Mouse (Mus musculus) neural tube, embryonic 14.5 days (tissue): ENCODE results near the gene Ptprs. TPM values are rescaled to one million over a fixed set of nuclear protein-coding genes. Genes with fewer than 3 reads are reported as not detected.

Experiments
- ATAC-seq: fragments of 200-750 bp; cut with Nextera tagmentation; 2 replicates; pipeline ENCODE4 v1.8.0; 2017; ENCODE audit warnings: low read depth, mild to moderate bottlenecking, moderate TSS enrichment, moderate library complexity
- H3K27ac ChIP-seq: fragments of 300-500 bp; sonication (generic); 2 replicates; pipeline ENCODE4 v1.5.1; 2014; ENCODE audit warnings: low read depth, mild to moderate bottlenecking, control low read depth, low read length, moderate library complexity, mixed read lengths
- H3K27me3 ChIP-seq: fragments of 300-500 bp; sonication (generic); 2 replicates; pipeline ENCODE4 v1.6.1; 2014; ENCODE audit warnings: low read length; ENCODE audit not compliant: control insufficient read depth, insufficient read depth
- H3K36me3 ChIP-seq: fragments of 300-500 bp; sonication (generic); 2 replicates; pipeline ENCODE4 v1.6.1; 2014; ENCODE audit warnings: low read length, mixed read lengths; ENCODE audit not compliant: control insufficient read depth, insufficient read depth
- H3K4me1 ChIP-seq: fragments of 300-500 bp; sonication (generic); 2 replicates; pipeline ENCODE4 v1.6.1; 2014; ENCODE audit warnings: low read length; ENCODE audit not compliant: control insufficient read depth, insufficient read depth
- H3K4me2 ChIP-seq: fragments of 300-500 bp; sonication (generic); 2 replicates; pipeline ENCODE4 v1.6.1; 2014; ENCODE audit warnings: mild to moderate bottlenecking, low read depth, low read length, control low read depth
- H3K4me3 ChIP-seq: fragments of 300-500 bp; sonication (generic); 2 replicates; pipeline ENCODE4 v1.5.1; 2014; ENCODE audit warnings: low read depth, low read length, control low read depth, mixed read lengths
- H3K9ac ChIP-seq: fragments of 300-500 bp; sonication (generic); replicated peaks from 2 replicates; pipeline ENCODE4 v1.6.1; 2014; ENCODE audit warnings: low read depth, mild to moderate bottlenecking, control low read depth, low read length, mixed read lengths
- H3K9me3 ChIP-seq: fragments of 300-500 bp; sonication (generic); 2 replicates; pipeline ENCODE4 v1.6.1; 2016; ENCODE audit warnings: low read length; ENCODE audit not compliant: control insufficient read depth
- WGBS: fragments of 180-500 bp; shearing (Covaris S2); extraction: QIAGEN DNeasy Blood & Tissue Kit; methylation state at CpG from one replicate; pipeline ENCODE4 v1.1.7; 2014; 5-methylcytosine and 5-hydroxymethylcytosine counted together
- polyA plus RNA-seq: library from polyadenylated mRNA; unstranded; fragments of >200 nt; fragmentation: Nextera tagmentation; extraction: Ambion mirVana; gene quantifications from 2 replicates; pipeline ENCODE4 v1.2.1, GENCODE M21; 2014

The Ptprs gene
- polyA plus RNA-seq, 1 experiment from 2014 or later = 266 TPM

DNA sequence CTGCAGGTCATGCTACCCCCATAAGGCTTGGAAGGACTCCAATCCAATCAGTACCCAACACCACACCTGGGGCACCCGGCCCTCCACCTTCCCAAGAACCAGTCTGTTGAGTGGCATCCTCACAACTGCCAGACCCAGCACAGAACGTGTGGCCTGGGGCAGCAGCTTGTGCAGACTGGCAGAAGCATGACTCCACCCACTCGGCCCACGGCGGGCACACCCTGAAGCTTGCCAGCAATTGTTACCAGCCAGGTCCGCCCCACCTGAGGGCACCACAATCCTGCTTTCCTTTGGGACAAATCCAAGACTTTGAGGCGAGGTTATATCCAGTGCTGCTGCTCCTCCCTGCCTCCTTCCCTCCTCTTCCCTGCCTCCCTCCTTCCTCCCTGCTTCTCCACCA is 11.5 kb downstream of the Ptprs start:
- Histone ChIP-seq H3K36me3 (no peaks in the 10 kb centered on the region), H3K4me1 (peaks cover 62% of the 10 kb centered on the region), H3K9ac (no peak overlapping the region), H3K4me2 (no peak overlapping the region), H3K27me3 (no peaks in the 10 kb centered on the region), H3K4me3 (no peak overlapping the region), H3K9me3 (no peaks in the 10 kb centered on the region), H3K27ac (no peak overlapping the region)
- no peak for ATAC-seq
- 75% methylated on average over 7 of the region's 7 CpGs for WGBS

- Histone ChIP-seq H3K9me3 (no peaks in the 10 kb centered on the region), H3K36me3 (no peaks in the 10 kb centered on the region), H3K4me3 (no peak overlapping the region), H3K27ac (no peak overlapping the region), H3K9ac (no peak overlapping the region), H3K27me3 (no peaks in the 10 kb centered on the region), H3K4me1 (peaks cover 57% of the 10 kb centered on the region), H3K4me2 (no peak overlapping the region)
- 86% methylated on average over 2 of the region's 2 CpGs for WGBS
- ATAC-seq = no peak
Observed at GRCm38 (mm10) chr17:56464345-56464744, 11.9 kb downstream of the Ptprs start.

DNA sequence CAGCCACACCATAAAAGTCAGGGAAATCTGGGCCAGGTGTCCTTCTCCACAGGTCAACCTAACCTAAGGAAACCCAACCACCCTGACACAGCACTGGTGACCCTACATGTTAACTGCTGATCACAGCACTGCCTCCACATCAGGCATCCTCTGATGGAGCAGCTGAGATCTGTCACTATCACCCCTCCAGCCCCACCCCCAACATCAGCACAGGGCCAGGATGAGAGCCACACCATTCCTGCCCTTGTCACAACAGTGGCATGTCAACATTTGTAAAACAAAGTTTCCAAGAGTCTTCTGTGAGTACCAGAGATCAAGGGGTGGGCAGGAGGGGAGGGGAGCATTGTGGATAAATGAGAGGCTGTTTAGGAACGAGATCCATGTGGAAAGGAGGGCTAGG is 12.8 kb downstream of the Ptprs start:
- Histone ChIP-seq H3K9me3 (no peaks in the 10 kb centered on the region), H3K27ac (peak overlapping the region; percentile 82; the same call in 1 of the 2 replicates), H3K4me3 (no peak overlapping the region), H3K27me3 (no peaks in the 10 kb centered on the region), H3K36me3 (no peaks in the 10 kb centered on the region), H3K4me1 (peaks cover 52% of the 10 kb centered on the region), H3K9ac (no peak overlapping the region), H3K4me2 (peak overlapping the region; percentile 55; the same call in 1 of the 2 replicates)
- no peak for ATAC-seq
- WGBS = 46% methylated on average over 1 of the region's 1 CpGs

DNA sequence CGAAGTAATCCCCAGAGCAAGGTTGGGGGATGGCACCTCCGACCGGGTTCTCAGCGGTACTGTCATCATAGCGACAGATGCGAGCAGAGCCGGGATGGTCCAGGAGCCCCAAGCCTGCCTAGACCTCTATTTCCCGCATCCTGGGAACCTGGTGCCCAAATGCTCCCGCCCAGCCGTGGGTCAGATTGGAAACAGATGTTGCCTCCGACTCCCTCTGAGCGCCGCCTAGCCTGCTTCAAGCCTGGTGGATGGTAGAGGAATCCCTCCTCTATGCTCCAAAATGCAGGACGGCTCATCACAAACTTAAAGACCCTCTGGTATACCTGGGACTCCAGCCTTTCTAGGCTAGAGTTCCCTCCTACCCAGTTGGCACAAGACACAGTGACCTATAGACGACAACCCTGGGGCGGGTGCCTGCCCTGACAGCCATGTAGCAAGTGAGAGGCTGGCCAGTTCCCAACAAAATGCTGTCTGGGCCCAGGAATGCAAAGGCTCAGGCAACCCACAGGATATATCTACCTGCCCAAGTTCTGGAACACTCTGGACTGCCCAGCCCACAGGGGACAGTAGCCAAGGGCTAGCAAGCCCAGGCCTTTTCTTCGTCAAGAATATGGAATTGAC is 13.3 kb downstream of the Ptprs start:
- WGBS = 5% methylated on average over 17 of the region's 17 CpGs
- Histone ChIP-seq H3K9me3 (no peaks in the 10 kb centered on the region), H3K27me3 (no peaks in the 10 kb centered on the region), H3K27ac (peak overlapping the region; percentile 82), H3K4me3 (peak overlapping the region; percentile 50), H3K4me1 (peaks cover 47% of the 10 kb centered on the region), H3K9ac (peak overlapping the region; percentile 42), H3K36me3 (peaks cover 3% of the 10 kb centered on the region; the same call in 1 of the 2 replicates), H3K4me2 (peak overlapping the region; percentile 55)
- ATAC-seq = no peak; the same call in 1 of the 2 replicates

DNA sequence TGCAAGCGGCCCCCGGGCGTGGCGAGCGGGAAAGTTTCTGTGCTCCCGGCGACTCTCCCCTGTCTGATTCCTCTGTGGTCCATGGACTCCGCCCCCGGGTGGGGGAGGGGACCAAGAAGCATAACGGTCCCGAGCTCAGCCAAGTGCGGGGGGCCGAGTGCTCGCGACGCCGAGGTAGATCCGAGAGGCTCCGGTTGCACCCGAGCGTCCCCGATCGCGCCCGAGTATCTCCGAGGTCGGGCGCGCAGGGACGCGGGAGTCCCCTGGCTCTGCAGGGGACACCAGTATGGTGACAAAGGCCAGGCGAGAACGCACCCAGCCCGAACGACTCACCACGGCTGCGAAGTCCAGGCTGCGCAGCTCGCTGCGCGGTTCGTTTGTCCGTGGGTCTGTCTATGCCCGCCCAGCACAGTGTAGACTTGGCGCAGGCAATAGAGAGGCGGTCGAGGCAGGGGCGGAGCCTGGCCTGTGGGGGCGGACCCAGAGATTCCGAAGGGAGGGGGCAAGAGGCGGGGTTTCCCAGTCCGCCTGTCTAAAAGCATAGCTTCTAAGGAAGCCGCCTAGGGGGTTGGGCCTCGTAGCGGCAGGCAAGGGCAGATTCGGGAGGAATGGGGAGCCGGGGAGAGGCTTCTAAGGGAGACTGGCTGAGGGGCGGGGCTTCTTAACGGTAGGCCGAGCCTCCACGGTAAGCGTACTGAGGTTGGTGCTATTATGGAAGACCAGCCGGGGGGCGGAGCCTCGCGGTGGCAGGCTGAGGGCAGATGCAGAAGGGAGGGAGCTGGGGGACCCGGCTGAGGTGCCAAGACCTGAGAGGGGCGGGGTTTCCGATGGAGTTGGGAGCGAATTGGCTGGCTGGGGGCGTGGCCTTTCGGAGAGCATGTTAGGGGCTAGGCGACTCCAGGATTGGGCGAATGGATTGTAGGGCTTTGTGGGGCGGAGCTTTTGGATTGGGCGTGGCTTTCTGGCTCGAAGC is 14.2 kb downstream of the Ptprs start:
- ATAC-seq = peak; percentile 91
- peak overlapping the region; percentile 50 for H3K4me3 ChIP-seq
- WGBS = under 1% methylated on average over 72 of the region's 77 CpGs
- H3K4me1 ChIP-seq = peaks cover 38% of the 10 kb centered on the region
- peak overlapping the region; percentile 82 for H3K27ac ChIP-seq
- no peaks in the 10 kb centered on the region for H3K27me3 ChIP-seq
- H3K9ac ChIP-seq = peak overlapping the region; percentile 63
- H3K4me2 ChIP-seq = peak overlapping the region; percentile 55
- H3K9me3 ChIP-seq = no peaks in the 10 kb centered on the region
- peaks cover 4% of the 10 kb centered on the region; the same call in 1 of the 2 replicates for H3K36me3 ChIP-seq

GRCm38 (mm10) chr17:56460876-56461275 is 15.4 kb downstream of the Ptprs start:
- H3K27me3 ChIP-seq = no peaks in the 10 kb centered on the region
- WGBS = 12% methylated on average over 6 of the region's 6 CpGs
- H3K4me1 ChIP-seq = peaks cover 34% of the 10 kb centered on the region
- peak overlapping the region; percentile 50 for H3K4me3 ChIP-seq
- no peak for ATAC-seq
- H3K9ac ChIP-seq = peak overlapping the region; percentile 41; the same call in 1 of the 2 replicates
- peak overlapping the region; percentile 55 for H3K4me2 ChIP-seq
- peaks cover 15% of the 10 kb centered on the region for H3K36me3 ChIP-seq
- no peaks in the 10 kb centered on the region for H3K9me3 ChIP-seq
- H3K27ac ChIP-seq = peak overlapping the region; percentile 82; the same call in 1 of the 2 replicates

GRCm38 (mm10) chr17:56457442-56457841 is 18.8 kb downstream of the Ptprs start:
- Histone ChIP-seq H3K4me3 (no peak overlapping the region), H3K27me3 (no peaks in the 10 kb centered on the region), H3K4me2 (no peak overlapping the region), H3K9ac (no peak overlapping the region), H3K4me1 (peaks cover 22% of the 10 kb centered on the region), H3K36me3 (peaks cover 46% of the 10 kb centered on the region), H3K27ac (no peak overlapping the region), H3K9me3 (no peaks in the 10 kb centered on the region)
- no peak for ATAC-seq
- 86% methylated on average over 1 of the region's 1 CpGs for whole genome bisulfite sequencing

DNA sequence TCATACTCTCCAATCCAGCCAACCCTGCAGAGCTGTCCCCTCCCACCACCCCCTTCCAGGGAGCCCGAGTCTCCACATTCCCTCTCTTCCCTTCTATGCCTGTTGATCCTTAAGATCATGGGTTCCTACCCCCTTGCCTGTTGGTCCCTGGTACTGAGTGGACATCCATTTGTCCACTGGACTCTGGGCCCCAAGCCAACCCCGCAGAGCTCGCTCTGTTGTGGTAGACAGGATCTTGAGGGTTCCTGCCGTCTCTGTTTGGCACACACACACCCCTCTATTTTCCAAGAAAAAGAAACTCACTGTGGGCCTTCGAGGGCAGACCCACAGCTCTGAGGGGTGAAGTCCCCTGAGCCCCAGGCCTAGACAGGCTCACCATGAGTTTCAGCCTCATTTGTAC is 19.9 kb downstream of the Ptprs start:
- no peaks in the 10 kb centered on the region for H3K27me3 ChIP-seq
- H3K9me3 ChIP-seq = no peaks in the 10 kb centered on the region
- 88% methylated on average over 5 of the region's 5 CpGs for WGBS
- H3K9ac ChIP-seq = no peak overlapping the region
- H3K27ac ChIP-seq = no peak overlapping the region
- H3K4me3 ChIP-seq = no peak overlapping the region
- H3K4me2 ChIP-seq = no peak overlapping the region
- peaks cover 57% of the 10 kb centered on the region for H3K36me3 ChIP-seq
- H3K4me1 ChIP-seq = peaks cover 12% of the 10 kb centered on the region; the same call in 1 of the 2 replicates
- no peak for ATAC-seq

- no peak overlapping the region for H3K4me2 ChIP-seq
- H3K27ac ChIP-seq = no peak overlapping the region
- H3K4me3 ChIP-seq = no peak overlapping the region
- ATAC-seq = no peak
- H3K9ac ChIP-seq = no peak overlapping the region
- 0 out of 2 replicates have a peak, but pooled peaks cover under 1% of the 10 kb centered on the region for H3K4me1 ChIP-seq
- no peaks in the 10 kb centered on the region for H3K9me3 ChIP-seq
- H3K36me3 ChIP-seq = peaks cover 83% of the 10 kb centered on the region
- WGBS = 64% methylated on average over 4 of the region's 4 CpGs
- H3K27me3 ChIP-seq = no peaks in the 10 kb centered on the region
Observed at GRCm38 (mm10) chr17:56453689-56454088, 22.6 kb downstream of the Ptprs start.
